Mouse (Mus musculus) Patski (cell line): ENCODE measurements around the gene Sardh. TPM values are rescaled to one million over a fixed set of nuclear protein-coding genes. Genes with fewer than 3 reads are reported as not detected.

Source experiments
- ATAC-seq: fragments of 100-300 bp; one replicate; pipeline ENCODE4 v1.8.0; 2021
- CTCF ChIA-PET: fragments of 350-600 bp; sonication (Branson Sonifier 250); formaldehyde crosslinking; loops from one replicate; lab custom pipeline; 2022; ENCODE audit warnings: inconsistent platforms; lab: Charles Lee
- POLR2A ChIA-PET: fragments of 350-600 bp; sonication (Branson Sonifier 250); formaldehyde crosslinking; loops from one replicate; lab custom pipeline; 2022; ENCODE audit warnings: antibody characterized with exemption, inconsistent platforms; lab: Charles Lee
- DNase-seq: peaks from one replicate; pipeline ENCODE4 v3.0.0-alpha.2; 2011; ENCODE audit warnings: low read depth, low spot score
- H3K27me3 ChIP-seq: fragments of 371-371 bp; one replicate; pipeline ENCODE4 v1.5.1; 2021
- CTCF ChIP-seq: fragments of 100-300 bp; IDR thresholded peaks from one replicate; pipeline ENCODE4 v1.5.1; 2021
- in situ Hi-C: fragments of 300-500 bp; cut with MboI; formaldehyde crosslinking; loops from 3 replicates; pipeline ENCODE4 v1.11.1; 2018; ENCODE audit warnings: low pct_unique_long_range_greater_than_20kb, mixed read lengths
- polyA plus RNA-seq: library from polyadenylated mRNA; unstranded; gene quantifications from one replicate; pipeline ENCODE4 v1.2.3, GENCODE M21; 2021

The Sardh gene
- polyA plus RNA-seq, 1 experiment from 2014 or later: 9.4 TPM

GRCm38 (mm10) chr2:27209816-27210215 is 38.3 kb downstream of the Sardh start:
- no peak for TF ChIP-seq CTCF
- ChIA-PET POLR2A (no interaction called here), CTCF (interaction anchor here (1.4 kb wide), 1 partner anchor 27 kb away, joined by 5 read pairs; no protein-coding TSS in a partner anchor)
- DNase-seq (no peak), ATAC-seq (no peak)
- in situ Hi-C loops: no loop called here
- H3K27me3 ChIP-seq: no peaks in the 10 kb centered on the region

- in situ Hi-C loops: no loop called here
- no peak for DNase-seq
- ATAC-seq: no peak
These were observed 38.8 kb downstream of the Sardh start for GRCm38 (mm10) chr2:27209370-27209769.

DNA sequence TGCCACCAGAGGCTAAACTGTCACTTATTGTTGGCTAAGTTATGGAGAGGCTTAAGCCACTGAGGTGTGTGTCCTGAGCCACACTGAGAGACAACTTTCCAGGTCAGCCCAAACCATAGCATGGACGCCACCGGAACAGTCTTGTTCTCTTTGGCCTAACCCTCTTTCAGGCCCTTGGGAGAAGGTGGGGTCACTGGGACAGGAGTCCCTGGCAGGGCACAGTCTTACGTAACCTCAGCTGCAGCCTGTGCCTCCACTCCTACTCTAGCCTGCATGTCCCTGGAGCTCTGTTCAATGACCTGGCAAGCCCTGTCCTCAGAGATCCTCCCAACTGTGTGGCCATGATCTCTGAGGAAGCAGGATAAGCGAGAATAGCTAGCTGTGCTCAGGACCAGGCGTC is 41.0 kb downstream of the Sardh start:
- DNase-seq (no peak), ATAC-seq (no peak)
- in situ Hi-C loops: no loop called here
- ChIA-PET POLR2A (no interaction called here), CTCF (no interaction called here)
- H3K27me3 ChIP-seq: no peaks in the 10 kb centered on the region
- no peak for TF ChIP-seq CTCF

More at GRCm38 (mm10) chr2:27209370-27209769, 38.8 kb downstream of the Sardh start:
- TF ChIP-seq CTCF: no peak
- CTCF ChIA-PET: interaction anchor here (1.4 kb wide), 1 partner anchor 27 kb away, joined by 5 read pairs; no protein-coding TSS in a partner anchor
- POLR2A ChIA-PET: no interaction called here
- H3K27me3 ChIP-seq: no peaks in the 10 kb centered on the region

GRCm38 (mm10) chr2:27206128-27206797 is 41.9 kb downstream of the Sardh start:
- ChIA-PET CTCF (no interaction called here), POLR2A (no interaction called here)
- DNase-seq: no peak
- no peaks in the 10 kb centered on the region for H3K27me3 ChIP-seq
- ATAC-seq: no peak
- TF ChIP-seq CTCF: no peak
- in situ Hi-C loops: no loop called here

GRCm38 (mm10) chr2:27205666-27206065 is 42.5 kb downstream of the Sardh start:
- ATAC-seq: no peak
- no peak for TF ChIP-seq CTCF
- in situ Hi-C loops: no loop called here

GRCm38 (mm10) chr2:27200586-27200985 is 47.6 kb downstream of the Sardh start:
- POLR2A ChIA-PET: no interaction called here
- ATAC-seq: no peak
- H3K27me3 ChIP-seq: no peaks in the 10 kb centered on the region
- CTCF ChIA-PET: no interaction called here
- in situ Hi-C loops: no loop called here
- TF ChIP-seq CTCF: no peak
- no peak for DNase-seq

More at GRCm38 (mm10) chr2:27205666-27206065, 42.5 kb downstream of the Sardh start:
- ChIA-PET POLR2A (no interaction called here), CTCF (no interaction called here)
- no peak for DNase-seq
- no peaks in the 10 kb centered on the region for H3K27me3 ChIP-seq

GRCm38 (mm10) chr2:27198551-27199246 is 49.4 kb downstream of the Sardh start:
- no peaks in the 10 kb centered on the region for H3K27me3 ChIP-seq
- no peak for TF ChIP-seq CTCF
- DNase-seq (no peak), ATAC-seq (no peak)
- in situ Hi-C loops: no loop called here
- POLR2A ChIA-PET: no interaction called here
- CTCF ChIA-PET: no interaction called here

DNA sequence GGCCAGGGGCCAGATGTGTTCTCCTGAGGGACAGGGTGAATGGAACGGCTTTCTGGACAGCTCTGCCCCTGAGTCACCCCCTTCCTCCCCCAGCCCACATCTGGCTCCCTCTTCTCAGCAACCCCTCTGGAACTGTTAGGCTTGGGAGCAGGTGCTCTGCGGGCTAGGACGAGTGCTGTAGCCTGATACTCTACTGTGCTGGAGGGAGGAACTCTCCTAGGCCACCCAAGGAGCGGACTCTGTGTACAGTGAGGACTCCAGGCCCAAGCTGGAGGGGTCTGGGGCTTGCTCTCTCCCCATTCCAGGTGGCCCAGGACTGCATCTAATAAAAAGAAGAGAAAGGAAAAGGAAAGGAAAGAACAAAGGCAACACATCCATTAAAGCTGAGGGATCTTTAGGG is 58.1 kb downstream of the Sardh start:
- no peaks in the 10 kb centered on the region for H3K27me3 ChIP-seq
- POLR2A ChIA-PET: no interaction called here
- DNase-seq (no peak), ATAC-seq (no peak)
- in situ Hi-C loops: no loop called here
- CTCF ChIA-PET: no interaction called here
- no peak for TF ChIP-seq CTCF

DNA sequence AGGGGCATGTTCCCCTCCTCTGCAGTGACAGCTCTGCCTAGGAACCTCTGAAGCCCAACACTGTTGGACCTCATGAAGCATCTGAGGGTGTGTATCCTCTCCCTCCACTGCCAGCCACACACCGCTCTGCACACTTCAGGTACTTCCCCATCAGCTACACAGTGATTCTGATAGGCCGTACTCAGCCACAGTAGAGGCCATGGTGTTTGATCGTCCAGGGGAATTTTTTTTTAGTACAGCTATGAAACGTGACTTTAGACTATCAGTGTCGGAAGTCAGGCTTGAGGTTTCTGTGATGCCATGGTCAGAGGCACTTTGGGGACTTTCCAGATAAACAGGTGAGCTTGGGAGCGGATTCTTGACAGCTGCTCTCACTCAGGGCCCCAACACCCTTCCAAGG is 60.6 kb downstream of the Sardh start:
- POLR2A ChIA-PET: no interaction called here
- H3K27me3 ChIP-seq: no peaks in the 10 kb centered on the region
- DNase-seq (no peak), ATAC-seq (no peak)
- in situ Hi-C loops: no loop called here
- CTCF ChIA-PET: no interaction called here
- no peak for TF ChIP-seq CTCF

- in situ Hi-C loops: no loop called here
- ATAC-seq: no peak
- no peak for DNase-seq
- no peaks in the 10 kb centered on the region for H3K27me3 ChIP-seq
- POLR2A ChIA-PET: interaction anchor here (1.0 kb wide), 1 partner anchor 15 kb away, joined by 3 read pairs; no protein-coding TSS in a partner anchor
- no peak for TF ChIP-seq CTCF
- CTCF ChIA-PET: no interaction called here
These were observed 64.4 kb downstream of the Sardh start for GRCm38 (mm10) chr2:27183734-27184133.

GRCm38 (mm10) chr2:27181907-27182306 is 66.2 kb downstream of the Sardh start:
- in situ Hi-C loops: no loop called here
- TF ChIP-seq CTCF: no peak
- no peak for ATAC-seq
- POLR2A ChIA-PET: no interaction called here
- CTCF ChIA-PET: no interaction called here
- no peaks in the 10 kb centered on the region for H3K27me3 ChIP-seq
- no peak for DNase-seq
